Comparison of ENCODE assay signal across 9 mouse cellular contexts in the genomic region with DNA sequence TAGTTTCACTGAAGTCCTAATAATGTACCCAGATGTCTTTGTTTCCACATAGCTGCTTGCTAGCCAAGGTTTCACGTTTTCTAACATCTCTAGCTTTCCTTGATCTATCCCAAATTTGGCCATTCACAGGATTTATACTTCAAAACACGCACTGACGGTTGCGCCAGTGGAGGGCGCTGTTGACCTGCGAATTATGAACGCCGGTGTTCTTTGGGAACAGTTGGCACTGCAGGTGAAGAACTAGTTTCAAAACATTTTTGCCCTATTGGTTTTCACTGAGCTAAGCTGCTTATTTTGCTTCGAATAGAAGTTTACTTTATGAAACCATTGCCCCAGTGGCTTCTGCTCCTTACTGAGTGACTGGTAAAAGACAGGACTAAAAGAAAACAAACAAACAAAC.
DNase-seq lines count a peak whose midpoint lies in the region; ATAC-seq and TF ChIP-seq lines count a peak whose summit lies in the region.
"Had no signal": no experiment of that assay in that cellular context is flagged by ENCODE, and none has a peak within 500 bp of the region (broad histone marks: within the 10 kb centered on the region; RNA-seq: fewer than 3 reads in every experiment).

No protein-coding gene starts in this region.

- peak; percentile 75 for TF ChIP-seq CTCF in left cerebral cortex, adult 2 months (IDR thresholded peaks at IDR 0.05)

- no peak for ATAC-seq in forebrain, embryonic 12.5 days (ENCODE audit: low FRiP score)
- no peak for ATAC-seq in midbrain, embryonic 11.5 days (ENCODE audit: low FRiP score)
- no peak for ATAC-seq in midbrain, embryonic 16.5 days

- H3K4me1 ChIP-seq in forebrain, embryonic 10.5 days = no peaks in the 10 kb centered on the region
- H3K4me1 ChIP-seq in forebrain, embryonic 12.5 days = no peaks in the 10 kb centered on the region
- no peaks in the 10 kb centered on the region for H3K4me1 ChIP-seq in midbrain, embryonic 11.5 days (ENCODE audit: control insufficient read depth, insufficient read depth, low read length)
- H3K4me1 ChIP-seq in midbrain, embryonic 16.5 days (ENCODE audit: control insufficient read depth, insufficient read depth, low read length) = no peaks in the 10 kb centered on the region
- H3K4me1 ChIP-seq: heart, embryonic 15.5 days had no signal

- H3K36me3 ChIP-seq in forebrain, embryonic 10.5 days (replicated peaks) = no peaks in the 10 kb centered on the region
- no peaks in the 10 kb centered on the region for H3K36me3 ChIP-seq in forebrain, embryonic 12.5 days (replicated peaks)
- H3K36me3 ChIP-seq in midbrain, embryonic 11.5 days (ENCODE audit: control insufficient read depth, insufficient read depth, low read length) = no peaks in the 10 kb centered on the region
- no peaks in the 10 kb centered on the region for H3K36me3 ChIP-seq in midbrain, embryonic 16.5 days (ENCODE audit: control insufficient read depth, insufficient read depth, low read length)
- H3K36me3 ChIP-seq: heart, embryonic 15.5 days had no signal

- H3K9me3 ChIP-seq in forebrain, embryonic 10.5 days = no peaks in the 10 kb centered on the region
- no peaks in the 10 kb centered on the region for H3K9me3 ChIP-seq in forebrain, embryonic 12.5 days
- H3K9me3 ChIP-seq in midbrain, embryonic 11.5 days (ENCODE audit: control insufficient read depth, low read length) = no peaks in the 10 kb centered on the region
- H3K9me3 ChIP-seq in midbrain, embryonic 16.5 days (replicated peaks; ENCODE audit: control insufficient read depth, low read length, poor library complexity, severe bottlenecking) = no peaks in the 10 kb centered on the region
- H3K9me3 ChIP-seq: heart, embryonic 15.5 days had no signal

- no peak overlapping the region for H3K9ac ChIP-seq in forebrain, embryonic 12.5 days
- H3K9ac ChIP-seq in midbrain, embryonic 11.5 days (ENCODE audit: low read length) = no peak overlapping the region
- no peak overlapping the region for H3K9ac ChIP-seq in midbrain, embryonic 16.5 days (ENCODE audit: low read depth, low read length)
- H3K9ac ChIP-seq: heart, embryonic 15.5 days had no signal

- intact Hi-C loops in left cerebral cortex, adult 2 months (cut with DNase I) = loop anchor here (2.0 kb wide), 1 partner anchor 266 kb away; no protein-coding TSS in a partner anchor
- intact Hi-C loops in gastrocnemius, postnatal 14 days (cut with DNase I; ENCODE audit: low total_unique reads) = loop anchor here (5.0 kb wide), 1 partner anchor 778 kb away; no protein-coding TSS in a partner anchor

- WGBS in forebrain, embryonic 10.5 days = 11% methylated on average over 9 of the region's 9 CpGs
- 3% methylated on average over 9 of the region's 9 CpGs for WGBS in forebrain, embryonic 12.5 days
- 7% methylated on average over 9 of the region's 9 CpGs for WGBS in midbrain, embryonic 11.5 days
- 7% methylated on average over 9 of the region's 9 CpGs for WGBS in midbrain, embryonic 16.5 days

- no peak overlapping the region for H3K4me3 ChIP-seq in forebrain, embryonic 10.5 days
- no peak overlapping the region for H3K4me3 ChIP-seq in forebrain, embryonic 12.5 days (replicated peaks)
- H3K4me3 ChIP-seq in midbrain, embryonic 11.5 days (ENCODE audit: low read depth, low read length) = no peak overlapping the region
- no peak overlapping the region for H3K4me3 ChIP-seq in midbrain, embryonic 16.5 days (ENCODE audit: low read depth, low read length)
- H3K4me3 ChIP-seq in left cerebral cortex, adult 2 months = no peak overlapping the region
- H3K4me3 ChIP-seq: heart, embryonic 15.5 days had no signal

- H3K27me3 ChIP-seq in forebrain, embryonic 10.5 days (ENCODE audit: poor library complexity, severe bottlenecking) = no peaks in the 10 kb centered on the region
- H3K27me3 ChIP-seq in forebrain, embryonic 12.5 days = no peaks in the 10 kb centered on the region
- no peaks in the 10 kb centered on the region for H3K27me3 ChIP-seq in midbrain, embryonic 11.5 days (ENCODE audit: control insufficient read depth, insufficient read depth, low read length)
- no peaks in the 10 kb centered on the region for H3K27me3 ChIP-seq in midbrain, embryonic 16.5 days (ENCODE audit: control insufficient read depth, insufficient read depth, low read depth, low read length)
- H3K27me3 ChIP-seq: heart, embryonic 15.5 days had no signal

- no peak overlapping the region for H3K4me2 ChIP-seq in forebrain, embryonic 12.5 days
- H3K4me2 ChIP-seq in midbrain, embryonic 11.5 days = no peak overlapping the region
- no peak overlapping the region for H3K4me2 ChIP-seq in midbrain, embryonic 16.5 days (ENCODE audit: low read length)
- H3K4me2 ChIP-seq: heart, embryonic 15.5 days had no signal

- H3K27ac ChIP-seq in forebrain, embryonic 10.5 days = no peak overlapping the region
- no peak overlapping the region for H3K27ac ChIP-seq in forebrain, embryonic 12.5 days
- H3K27ac ChIP-seq in midbrain, embryonic 11.5 days (ENCODE audit: low read depth, low read length) = no peak overlapping the region
- no peak overlapping the region for H3K27ac ChIP-seq in midbrain, embryonic 16.5 days (ENCODE audit: low read length)
- no peak overlapping the region for H3K27ac ChIP-seq in left cerebral cortex, adult 2 months
- H3K27ac ChIP-seq: heart, embryonic 15.5 days had no signal

- DNase-seq in forebrain, embryonic 10.5 days (ENCODE audit: extremely low spot score, low spot score) = peak; percentile 30
- peak; percentile 94 for DNase-seq in midbrain, embryonic 11.5 days (ENCODE audit: low spot score, missing footprints)
- DNase-seq in embryo, embryonic 11 days = peak; percentile 68
- peak; percentile 44 to 56 for DNase-seq in left cerebral cortex, adult 2 months (ENCODE audit: extremely low spot score in 1 of 2, low spot score in 2 of 2)
- no peak for DNase-seq in yolk sac, embryonic 10.5 days (ENCODE audit: low spot score)
- no peak for DNase-seq in gastrocnemius, postnatal 14 days

Comparison
In these comparisons a context has a peak if more than half of its experiments do, and no peak if none do; other contexts are left out.
1. DNase-seq: peak in forebrain, embryonic 10.5 days (single experiment), midbrain, embryonic 11.5 days (single experiment), embryo, embryonic 11 days (single experiment) and left cerebral cortex, adult 2 months (2 of 2); none in yolk sac, embryonic 10.5 days (single experiment) and gastrocnemius, postnatal 14 days (single experiment).